Mouse (Mus musculus) cerebellum, adult 11-12 months (tissue): Measurements from ENCODE around the gene Cdca3.

ENCODE experiments used
- DNase-seq: peaks from one replicate; pipeline ENCODE4 v3.0.0; 2022

The Cdca3 gene

DNA sequence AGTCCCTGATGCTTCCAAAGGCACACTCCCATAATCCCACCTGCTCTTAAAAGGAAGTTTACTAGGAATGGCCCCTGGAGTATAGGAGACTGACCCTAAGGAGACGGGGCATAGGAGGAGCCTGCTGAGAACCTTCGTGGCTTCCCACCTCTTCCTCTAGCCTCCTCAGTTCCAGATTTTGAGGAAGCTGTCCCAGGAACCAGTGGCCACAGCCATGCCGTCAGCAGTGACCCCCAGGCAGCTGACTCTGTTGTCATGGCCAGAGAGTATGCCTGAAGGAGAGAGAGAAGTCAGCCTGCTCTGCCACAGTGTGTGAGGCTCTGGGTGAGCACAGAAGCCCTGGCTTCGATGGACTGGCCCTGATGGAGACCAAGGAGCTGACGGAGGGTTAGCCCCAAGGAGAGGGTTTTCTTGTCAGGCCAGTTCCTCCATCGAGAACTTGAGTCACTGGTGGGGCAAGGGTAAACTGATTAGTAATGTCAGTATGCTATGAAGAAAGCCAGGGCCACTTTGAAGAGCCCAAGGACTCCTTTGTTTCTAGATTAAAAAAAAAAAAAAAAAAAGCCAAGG lies 5.2 kb downstream of the Cdca3 start:
- DNase-seq, result no peak

GRCm38 (mm10) chr6:124835531-124835930 lies 6.2 kb downstream of the Cdca3 start:
- DNase-seq, result no peak

DNA sequence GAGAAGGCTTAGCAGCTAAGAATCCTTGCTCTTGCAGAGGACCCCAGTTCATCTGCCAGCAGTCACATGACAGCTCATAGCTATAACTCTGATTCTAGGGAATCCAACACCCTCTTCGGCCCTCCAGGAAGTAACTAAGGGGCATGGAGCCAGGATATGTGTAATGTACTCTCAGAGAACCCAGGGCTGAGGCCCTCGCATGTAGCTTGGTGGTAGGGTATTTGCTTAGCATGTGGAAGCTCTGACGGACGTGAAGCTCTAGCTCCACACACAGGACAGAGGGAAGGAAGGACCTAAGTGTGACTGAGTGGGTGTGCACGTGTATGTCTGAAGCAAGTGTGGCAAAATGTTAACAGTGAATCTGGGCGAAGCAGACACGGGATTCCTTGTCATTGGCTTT lies 7.1 kb downstream of the Cdca3 start:
- DNase-seq, result no peak

GRCm38 (mm10) chr6:124839805-124840204 lies 10.5 kb downstream of the Cdca3 start:
- peak; percentile 36 for DNase-seq

DNA sequence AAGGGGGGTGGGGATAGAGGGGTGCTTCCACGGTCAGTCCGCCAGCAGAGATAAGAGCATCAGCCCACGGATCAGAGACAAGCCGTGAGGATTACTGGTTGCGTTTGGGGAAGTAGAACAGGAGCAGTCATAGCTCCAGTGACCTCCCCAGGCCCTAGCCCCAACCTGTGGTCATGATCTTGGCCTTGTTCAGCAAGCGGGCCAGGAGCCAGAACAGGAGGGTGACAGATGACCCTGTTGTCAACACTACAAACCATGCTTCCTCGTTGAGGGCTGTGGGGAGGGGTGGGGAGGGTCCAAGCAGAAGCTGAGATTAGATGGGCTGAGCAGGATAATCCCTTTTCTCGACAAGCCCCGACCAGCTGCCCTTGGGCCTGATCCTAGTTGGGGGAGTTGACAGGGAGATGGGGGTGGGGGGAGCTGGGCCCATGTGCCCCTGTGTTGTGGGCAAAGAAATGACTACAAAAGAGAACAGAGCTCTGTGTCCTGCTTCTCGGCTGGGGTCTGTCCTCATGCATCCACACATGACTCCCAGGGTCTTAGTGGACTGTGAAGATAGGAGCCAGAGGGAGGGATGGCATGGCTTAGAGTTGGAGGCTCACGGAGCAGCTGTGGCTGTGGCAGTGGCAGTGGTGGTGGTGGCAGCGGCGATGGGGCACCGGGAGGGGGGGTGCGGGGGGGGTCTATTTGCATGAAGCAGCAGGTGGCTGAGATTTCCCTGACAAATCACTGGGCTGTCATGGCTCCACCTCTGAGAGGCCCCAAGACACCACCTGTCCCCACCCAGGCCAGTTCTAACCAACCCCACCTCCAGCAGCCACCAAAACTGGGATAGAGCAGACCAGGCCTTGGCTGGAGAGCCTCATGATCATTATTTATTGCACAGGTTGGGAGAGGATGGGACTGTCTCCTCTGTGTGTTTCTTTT lies 11.2 kb downstream of the Cdca3 start, which contains the start of gene Gnb3:
Gene Gnb3 (minus strand): TSS at position 35 of the 927 bp plus-strand sequence.
- no peak for DNase-seq

DNA sequence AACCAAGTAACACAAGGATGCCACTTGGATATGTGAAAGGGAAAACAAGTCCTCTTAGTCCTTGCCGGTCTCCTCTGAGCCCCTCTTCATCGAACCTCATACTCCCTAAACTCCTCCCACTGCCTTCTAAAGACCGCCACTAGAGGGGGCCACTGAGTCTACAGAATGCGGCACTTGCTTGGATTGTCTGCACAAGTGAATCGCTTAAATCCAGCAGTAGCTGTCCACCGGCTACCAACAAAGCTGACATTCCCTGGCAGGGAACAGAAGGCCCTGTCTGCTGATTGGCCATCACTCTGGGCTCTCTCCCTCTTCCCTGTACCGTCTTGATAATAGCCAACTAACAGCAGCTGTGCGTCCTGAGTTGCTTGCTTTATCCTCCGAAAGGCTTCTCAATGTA lies 18.0 kb downstream of the Cdca3 start:
- peak; percentile 91 for DNase-seq

DNA sequence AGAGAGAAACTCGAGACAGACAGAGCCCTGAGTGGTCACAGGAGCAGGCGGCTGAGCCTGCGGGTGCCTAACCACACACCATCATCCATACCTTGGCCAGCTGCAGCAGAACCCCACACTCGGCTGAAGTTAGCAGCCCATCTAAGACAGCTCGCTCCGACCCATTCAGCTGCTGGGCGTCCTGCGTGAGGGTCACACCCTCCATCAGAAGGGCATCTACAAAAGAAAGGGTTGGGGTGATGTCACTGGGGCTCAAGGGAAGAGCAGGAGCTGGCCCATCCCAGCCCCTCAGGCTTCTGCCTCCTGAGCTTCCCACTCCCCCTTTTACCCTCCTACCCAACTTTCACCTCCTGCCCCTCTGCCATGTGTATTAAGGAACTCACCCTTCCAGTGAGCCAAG lies 21.2 kb downstream of the Cdca3 start:
- DNase-seq, result no peak

- no peak for DNase-seq
Observed at GRCm38 (mm10) chr6:124854647-124855046, 25.3 kb downstream of the Cdca3 start.

DNA sequence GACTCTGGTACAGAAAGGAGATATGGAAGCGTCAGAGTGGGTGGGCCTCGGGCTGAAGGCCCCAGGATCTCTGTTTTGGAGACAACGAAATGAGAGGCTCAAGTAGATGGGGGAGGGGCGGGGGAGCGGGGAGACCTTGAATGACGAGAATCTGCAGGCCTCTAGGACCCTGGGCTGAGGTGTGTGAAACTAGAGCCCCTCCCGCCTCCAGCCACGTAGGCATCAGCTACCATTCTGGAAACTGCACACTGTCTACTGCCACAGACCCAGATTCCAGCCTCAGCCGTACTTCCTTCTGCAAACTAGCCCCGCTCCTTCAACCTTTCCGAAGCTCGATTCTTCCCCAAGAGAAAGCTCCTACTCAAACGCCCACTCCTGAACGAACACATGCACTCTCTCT lies 27.0 kb downstream of the Cdca3 start:
- peak; percentile 69 for DNase-seq

- DNase-seq, result peak; percentile 93
Observed at GRCm38 (mm10) chr6:124856916-124857839, 27.8 kb downstream of the Cdca3 start, which contains the start of gene P3h3. TSS of gene P3h3 (minus strand) at chr6:124857752.

DNA sequence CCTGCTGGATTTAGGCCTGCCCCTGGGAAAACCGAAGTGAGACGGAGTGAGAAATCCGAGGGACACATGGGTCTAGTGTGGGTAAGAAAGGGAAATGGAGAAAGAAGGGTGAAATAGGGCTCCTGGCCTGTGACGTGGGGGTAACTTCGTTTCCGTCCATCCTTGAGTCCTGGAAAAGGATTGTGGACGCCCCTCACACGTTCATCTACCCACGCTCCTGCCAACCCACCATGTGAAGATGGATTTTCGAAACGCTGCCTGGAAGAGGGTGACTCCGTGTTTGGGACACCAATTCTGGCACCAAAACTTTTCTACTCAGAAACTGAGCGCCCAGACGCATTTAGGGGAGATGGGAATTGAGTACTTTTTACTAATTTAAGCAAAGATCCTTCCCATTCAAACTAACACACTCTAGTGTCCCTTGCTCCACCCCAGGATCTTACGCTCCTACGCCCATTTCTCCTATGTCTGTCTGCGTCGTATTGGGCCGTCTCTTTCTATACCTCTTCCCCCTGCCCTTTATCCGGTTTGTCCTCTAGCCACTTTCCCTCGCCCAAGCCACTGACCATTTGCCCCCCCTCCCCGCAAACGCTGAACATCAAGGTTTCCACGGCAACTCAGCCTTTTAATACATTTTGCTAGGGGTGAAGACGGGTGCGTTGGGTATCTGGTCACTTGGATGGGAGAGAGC lies 28.6 kb downstream of the Cdca3 start:
- peak; percentile 67 for DNase-seq

DNA sequence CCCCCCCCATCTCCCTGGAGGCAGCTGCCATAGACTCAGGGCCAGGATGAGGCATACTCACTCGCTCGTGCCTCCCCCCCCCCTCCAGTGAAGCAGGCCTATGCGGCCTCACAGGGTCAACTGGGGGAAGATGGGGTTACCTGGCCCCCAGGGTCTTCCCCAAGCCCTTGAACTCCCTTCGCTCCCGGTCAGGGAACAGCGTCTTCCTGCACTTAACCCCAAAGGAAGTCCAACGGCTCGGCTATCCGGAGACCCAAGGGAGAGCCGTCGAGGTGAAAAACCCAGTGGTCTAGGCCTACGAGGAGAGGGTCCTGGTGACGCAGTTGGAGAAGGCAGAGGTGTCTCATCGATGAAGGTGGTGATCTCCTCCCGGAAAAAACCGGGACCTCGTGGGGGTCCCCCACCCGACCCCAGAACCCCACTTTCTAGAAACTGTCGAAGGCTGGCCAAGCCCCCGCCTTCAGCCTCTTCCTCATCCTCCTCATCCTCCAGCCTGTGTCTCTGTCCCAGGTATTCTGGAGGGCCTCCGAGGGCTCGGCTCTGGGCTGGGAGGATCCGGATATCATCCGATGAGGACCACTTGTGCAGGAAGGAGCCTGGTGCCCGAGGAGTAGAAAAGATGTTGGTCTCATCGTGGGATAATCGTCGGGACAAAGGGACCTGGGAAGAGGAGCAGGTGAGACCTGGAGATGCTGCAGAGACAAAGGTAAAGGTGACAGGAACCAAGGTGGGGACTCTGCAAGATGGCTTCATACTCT lies 29.4 kb downstream of the Cdca3 start:
- peak; percentile 63 for DNase-seq

- peak; percentile 90 for DNase-seq
Observed at GRCm38 (mm10) chr6:124859725-124860124, 30.4 kb downstream of the Cdca3 start.

GRCm38 (mm10) chr6:124860511-124860910 lies 31.2 kb downstream of the Cdca3 start:
- DNase-seq, result peak; percentile 35

- DNase-seq, result peak; percentile 67
Observed at GRCm38 (mm10) chr6:124861266-124861665, 31.9 kb downstream of the Cdca3 start.

GRCm38 (mm10) chr6:124861802-124862201 lies 32.5 kb downstream of the Cdca3 start:
- DNase-seq, result no peak

GRCm38 (mm10) chr6:124862406-124863124 lies 33.2 kb downstream of the Cdca3 start:
- DNase-seq, result no peak

- DNase-seq, result peak; percentile 71
Observed at GRCm38 (mm10) chr6:124863125-124863657, 33.8 kb downstream of the Cdca3 start.

DNA sequence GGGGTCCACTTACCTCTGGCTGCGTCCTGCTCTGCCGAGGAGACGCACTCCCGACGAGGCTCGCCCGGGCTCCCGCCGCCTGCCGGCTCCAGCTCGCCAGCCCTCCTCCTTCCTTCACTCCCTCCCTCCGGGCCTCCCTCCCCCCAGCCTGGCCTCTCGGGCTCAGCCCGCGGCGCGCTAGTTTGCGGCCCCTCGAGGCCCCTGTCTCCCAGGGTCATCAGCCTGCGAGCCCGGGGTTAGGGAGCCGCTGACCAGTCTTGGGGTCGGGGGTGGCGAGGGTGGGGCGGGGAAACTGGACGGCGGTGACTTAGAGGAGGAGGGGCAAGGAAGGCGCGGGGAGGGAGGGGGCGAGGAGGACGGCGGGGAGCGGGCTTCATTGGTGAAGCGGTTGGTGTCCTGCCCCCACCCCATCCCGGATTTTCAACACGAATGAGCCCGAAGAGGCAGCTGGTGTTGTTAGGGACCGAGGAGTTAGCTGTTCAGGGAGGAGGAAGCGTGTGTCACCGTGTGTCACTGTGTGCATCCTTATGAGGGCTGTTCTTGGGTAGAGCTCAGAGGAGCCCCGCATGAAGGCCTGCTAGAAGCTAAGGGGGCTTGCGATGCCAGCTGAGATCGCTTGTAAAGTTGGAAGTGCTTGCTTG lies 34.4 kb downstream of the Cdca3 start, which contains the start of gene Gpr162:
Gene Gpr162 (minus strand): TSS at position 326 of the 641 bp plus-strand sequence.
- peak; percentile 83 for DNase-seq
